ENCODE assay signal across 21 mouse cellular contexts in the genomic region with DNA sequence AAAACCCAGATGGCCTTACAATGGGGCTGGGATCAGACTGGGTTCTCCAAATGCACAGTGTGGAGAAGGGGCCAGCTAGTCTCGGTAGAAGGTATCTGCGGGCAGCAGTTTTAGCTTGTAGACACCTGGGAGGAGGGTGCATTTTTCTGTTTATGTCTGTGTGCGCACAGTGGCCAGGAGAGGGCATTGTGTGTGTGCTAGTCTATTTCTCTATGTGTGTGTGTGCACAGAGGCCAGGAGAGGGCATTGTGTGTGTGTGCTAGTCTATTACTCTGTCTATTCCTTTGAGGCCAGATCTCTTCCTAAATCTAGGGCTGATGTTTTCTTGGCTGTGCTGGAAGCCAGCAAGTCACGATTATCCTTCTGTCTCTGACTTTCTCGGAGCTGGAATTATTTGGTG. TPM values are rescaled to one million over a fixed set of nuclear protein-coding genes. Genes with fewer than 3 reads are reported as not detected.
A peak's percentile ranks its signal among the peaks of the same experiment; 100 is the strongest.
DNase-seq lines count a peak whose midpoint lies in the region; TF ChIP-seq lines count a peak whose summit lies in the region.
"Had no signal": no experiment of that assay in that cellular context is flagged by ENCODE, and none has a peak within 500 bp of the region (broad histone marks: within the 10 kb centered on the region; RNA-seq: fewer than 3 reads in every experiment).

No protein-coding gene starts in this region.

- no peak overlapping the region for H3K27ac ChIP-seq in layer of hippocampus, adult 2 months
- H3K27ac ChIP-seq: hindbrain, embryonic 14.5 days; limb, embryonic 10.5 days; liver, embryonic 15.5 days had no signal

- DNase-seq in heart, adult 11 months: peak; percentile 29
- no peak for DNase-seq in heart, postnatal 4 days
- no peak for DNase-seq in layer of hippocampus, adult 2 months (ENCODE audit: low spot score in 2 of 2)
- no peak for DNase-seq in layer of hippocampus, adult 9-10 months (ENCODE audit: low spot score)
- peak; percentile 16 for DNase-seq in 3134 (ENCODE audit: extremely low read depth, insufficient read length, low spot score)
- peak; percentile 7 for DNase-seq in ZHBTc4 (ENCODE audit: low read depth, low spot score)
- DNase-seq in retina, embryonic 14.5 days (ENCODE audit: low spot score): no peak
- DNase-seq in cerebellum, adult 8-10 months: no peak
- DNase-seq: adrenal gland, adult 8-10 months; cerebellum, postnatal 10 days; gastrocnemius, postnatal 25 days; heart, postnatal 10 days; kidney, adult 18-20 months; kidney, postnatal 25 days; layer of hippocampus, adult 9-11 months; lung, postnatal 36 days; retina, postnatal 1 day had no signal

- no peak overlapping the region for H3K4me3 ChIP-seq in layer of hippocampus, adult 2 months
- H3K4me3 ChIP-seq: limb, embryonic 10.5 days; liver, embryonic 15.5 days had no signal

- TF ChIP-seq CTCF in layer of hippocampus, adult 2 months (conservative IDR thresholded peaks at IDR 0.05): 0 out of 2 replicates have a peak, but pooled peaks have one; percentile 5

RNA-seq across cellular contexts. Expression of a gene that starts 58.8 kb away (rescaled TPM):
- 10 to 100 TPM in 1 of 2 experiments, 1 to 10 TPM in 1; 9.4 to 12.8 TPM for total RNA-seq in heart, postnatal 4 days (2021)
- total RNA-seq in layer of hippocampus, adult 2 months (2021): not detected
- total RNA-seq: left cerebral cortex, adult 8-10 months had no signal

Comparison
In these comparisons a context has a peak if more than half of its experiments do, and no peak if none do; other contexts are left out.
1. DNase-seq: peak in heart, adult 11 months (single experiment), 3134 (single experiment) and ZHBTc4 (single experiment); none in heart, postnatal 4 days (single experiment), layer of hippocampus, adult 2 months (0 of 2), layer of hippocampus, adult 9-10 months (single experiment), retina, embryonic 14.5 days (single experiment) and cerebellum, adult 8-10 months (single experiment).
2. RNA of a gene that starts 58.8 kb away (total RNA-seq): 9.4 to 12.8 TPM in heart, postnatal 4 days; not detected in layer of hippocampus, adult 2 months; every median in the first group is over 10 times any median in the second.